Mouse (Mus musculus) forebrain, embryonic 10.5 days (tissue): ENCODE results near the gene Cpe. TPM values are rescaled to one million over a fixed set of nuclear protein-coding genes. Genes with fewer than 3 reads are reported as not detected.

Experiments used
- DNase-seq: peaks from one replicate; pipeline ENCODE4 v3.0.0-alpha.2; 2017; ENCODE audit warnings: low spot score; ENCODE audit errors: extremely low spot score
- H3K27ac ChIP-seq: fragments of 300-500 bp; sonication (generic); 2 replicates; pipeline ENCODE4 v1.5.1; 2016; ENCODE audit warnings: mild to moderate bottlenecking
- H3K27me3 ChIP-seq: fragments of 300-500 bp; sonication (generic); 2 replicates; pipeline ENCODE4 v1.6.1; 2016; ENCODE audit warnings: mild to moderate bottlenecking; ENCODE audit not compliant: poor library complexity, severe bottlenecking
- H3K36me3 ChIP-seq: fragments of 300-500 bp; sonication (generic); replicated peaks from 2 replicates; pipeline ENCODE4 v1.6.1; 2016; ENCODE audit warnings: mild to moderate bottlenecking, moderate library complexity
- H3K4me1 ChIP-seq: fragments of 300-500 bp; sonication (generic); 2 replicates; pipeline ENCODE4 v1.6.1; 2016
- H3K4me3 ChIP-seq: fragments of 300-500 bp; sonication (generic); 2 replicates; pipeline ENCODE4 v1.5.1; 2016; ENCODE audit warnings: mild to moderate bottlenecking, moderate library complexity
- H3K9me3 ChIP-seq: fragments of 300-500 bp; sonication (generic); 2 replicates; pipeline ENCODE4 v1.6.1; 2016; ENCODE audit warnings: mild to moderate bottlenecking, moderate library complexity
- WGBS: fragments of 180-500 bp; shearing (Covaris S2); methylation state at CpG from one replicate; pipeline ENCODE4 v1.1.7; 2016; 5-methylcytosine and 5-hydroxymethylcytosine counted together
- polyA plus RNA-seq: library from polyadenylated mRNA; unstranded; fragments of >200 nt; fragmentation: Nextera tagmentation; extraction: Ambion mirVana; gene quantifications from 2 replicates; pipeline ENCODE4 v1.2.1, GENCODE M21; 2016

Cpe gene
- polyA plus RNA-seq, 1 experiment from 2014 or later, result 107 TPM

DNA sequence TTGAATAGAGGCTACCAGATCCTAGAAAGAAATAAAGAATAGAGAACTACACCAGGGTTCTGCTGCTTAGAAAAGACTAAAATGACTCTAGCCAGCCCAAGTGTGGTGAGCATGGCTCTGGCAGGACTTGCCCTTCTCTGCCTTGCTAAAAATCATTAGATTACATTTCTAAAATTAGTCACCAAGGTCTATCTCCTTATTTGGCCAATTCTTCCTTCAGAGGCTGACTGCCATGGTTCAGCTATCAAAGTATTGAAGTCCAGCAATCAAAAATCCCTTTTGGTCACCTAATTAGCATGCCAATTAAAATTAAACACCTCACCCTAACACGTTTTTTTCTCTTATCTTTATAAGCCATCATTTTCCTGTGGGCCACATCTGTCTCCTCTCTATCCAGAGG is 18.7 kb upstream of the Cpe start:
- Histone ChIP-seq H3K27me3 (no peaks in the 10 kb centered on the region), H3K4me1 (peaks cover 3% of the 10 kb centered on the region; the same call in 1 of the 2 replicates), H3K27ac (no peak overlapping the region), H3K36me3 (peaks cover 17% of the 10 kb centered on the region), H3K9me3 (no peaks in the 10 kb centered on the region), H3K4me3 (no peak overlapping the region)
- DNase-seq, result no peak
- 59% methylated on average over 1 of the region's 1 CpGs for WGBS

DNA sequence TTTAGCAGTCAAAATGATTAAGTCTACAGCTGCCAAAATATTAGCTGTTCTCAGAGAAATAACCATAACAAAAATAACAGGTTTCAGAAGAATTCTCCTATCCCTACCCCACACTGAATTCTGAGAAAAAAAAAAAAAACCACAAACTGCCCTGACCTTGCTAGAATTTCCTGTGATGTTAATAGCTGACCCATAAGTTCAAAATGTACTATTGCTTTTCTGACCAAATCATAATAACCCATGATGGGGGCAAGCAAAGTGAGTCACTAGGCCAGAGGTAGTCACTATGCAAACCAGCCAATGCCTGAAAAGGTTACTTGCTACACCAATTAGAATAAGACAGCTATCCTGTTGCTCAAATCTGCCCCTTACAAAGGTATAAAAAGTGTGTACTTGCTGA is 14.6 kb upstream of the Cpe start:
- H3K27ac ChIP-seq, result no peak overlapping the region
- no peaks in the 10 kb centered on the region for H3K36me3 ChIP-seq
- no peak overlapping the region for H3K4me3 ChIP-seq
- no peak for DNase-seq
- H3K4me1 ChIP-seq, result peaks cover 3% of the 10 kb centered on the region; the same call in 1 of the 2 replicates
- H3K9me3 ChIP-seq, result no peaks in the 10 kb centered on the region
- no peaks in the 10 kb centered on the region for H3K27me3 ChIP-seq

DNA sequence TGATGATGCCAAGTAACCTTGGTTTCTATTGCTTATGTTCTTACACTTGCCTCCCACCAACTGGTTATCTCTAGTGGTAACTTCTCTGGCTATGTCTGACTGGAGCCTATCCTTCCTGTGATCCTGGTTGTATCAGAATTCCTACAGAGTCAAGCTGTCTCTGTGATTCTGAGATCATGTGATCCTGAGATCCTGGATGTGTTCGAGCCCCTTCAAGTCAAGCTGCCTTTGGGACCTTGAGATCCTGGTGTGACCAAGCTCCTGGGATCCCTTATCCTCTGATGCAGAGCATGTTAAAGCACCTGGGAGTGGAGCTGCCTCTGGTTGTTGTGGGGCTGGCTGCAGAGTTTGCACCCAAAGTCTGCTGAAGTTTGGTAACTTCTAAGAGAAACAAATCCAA is 10.3 kb upstream of the Cpe start:
- DNase-seq, result no peak
- 81% methylated on average over 1 of the region's 1 CpGs for WGBS
- H3K4me1 ChIP-seq, result no peaks in the 10 kb centered on the region
- H3K27me3 ChIP-seq, result no peaks in the 10 kb centered on the region
- no peak overlapping the region for H3K27ac ChIP-seq
- H3K4me3 ChIP-seq, result no peak overlapping the region
- H3K9me3 ChIP-seq, result no peaks in the 10 kb centered on the region
- no peaks in the 10 kb centered on the region for H3K36me3 ChIP-seq

DNA sequence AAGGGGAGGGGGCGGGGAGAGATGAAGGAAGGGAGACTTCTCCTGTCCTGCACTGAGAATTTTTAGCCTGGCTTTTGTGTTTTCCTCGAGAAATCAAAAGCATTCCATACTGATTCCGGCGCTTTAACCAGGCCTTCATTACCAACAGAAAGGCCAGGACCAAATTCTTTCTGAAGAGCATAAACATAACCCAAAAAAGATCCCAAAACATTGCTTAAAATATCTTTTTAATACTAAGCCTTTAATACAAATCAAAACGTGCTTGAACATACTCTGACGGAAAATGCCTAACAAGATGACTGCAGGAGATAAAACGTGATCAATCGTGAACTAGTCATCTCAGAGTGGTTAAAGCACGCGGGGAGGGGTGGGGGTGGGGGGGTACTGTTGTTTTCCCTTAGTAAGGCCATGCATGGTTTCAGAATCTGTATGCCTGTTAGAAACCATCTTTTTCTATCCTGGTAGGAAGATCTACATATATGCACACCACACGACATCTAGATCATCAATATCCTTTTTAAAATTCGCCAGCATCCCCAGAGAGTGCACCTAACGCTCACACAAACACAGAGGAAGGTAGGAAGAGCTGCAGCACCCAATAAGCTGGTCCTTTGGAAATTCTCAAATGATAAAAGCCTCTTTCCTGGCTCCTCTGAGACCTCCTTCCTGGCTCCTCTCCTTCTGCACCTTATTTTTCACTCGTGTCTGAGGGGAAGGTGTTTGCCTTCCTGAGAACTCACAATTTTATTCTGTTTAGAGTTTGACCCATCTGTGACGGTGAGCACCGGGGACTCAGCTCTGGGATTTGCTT is 1.1 kb downstream of the Cpe start:
- Histone ChIP-seq H3K27ac (peak overlapping the region; percentile 95), H3K27me3 (peaks cover 12% of the 10 kb centered on the region), H3K4me3 (peak overlapping the region; percentile 65), H3K36me3 (0 out of 2 replicates have a peak, but pooled peaks cover 5% of the 10 kb centered on the region), H3K4me1 (peaks cover 31% of the 10 kb centered on the region), H3K9me3 (no peaks in the 10 kb centered on the region)
- peak; percentile 17 for DNase-seq
- 8% methylated on average over 16 of the region's 16 CpGs for WGBS

DNA sequence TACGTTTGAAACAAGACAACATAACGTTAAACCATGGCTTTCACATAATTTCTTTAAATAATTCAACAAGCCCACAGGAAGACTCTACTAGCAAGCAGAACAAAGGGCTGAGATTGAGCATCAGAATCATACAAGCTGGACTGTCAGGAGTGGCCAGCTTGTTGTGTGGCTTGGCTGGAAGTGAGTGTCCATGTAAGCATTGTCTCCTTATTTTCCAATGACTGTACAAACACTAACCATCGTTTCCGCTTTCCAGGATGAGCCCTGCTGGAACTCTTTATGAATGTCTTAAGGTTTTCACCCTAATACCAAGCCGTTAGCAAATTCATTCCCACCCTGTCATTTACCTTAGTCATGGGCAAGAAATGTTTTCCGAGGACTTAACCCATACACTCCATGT is 2.0 kb downstream of the Cpe start:
- Histone ChIP-seq H3K27ac (no peak overlapping the region), H3K36me3 (0 out of 2 replicates have a peak, but pooled peaks cover 5% of the 10 kb centered on the region), H3K4me1 (peaks cover 31% of the 10 kb centered on the region), H3K9me3 (no peaks in the 10 kb centered on the region), H3K4me3 (peak overlapping the region; percentile 8; the same call in 1 of the 2 replicates), H3K27me3 (peaks cover 12% of the 10 kb centered on the region)
- DNase-seq, result no peak
- WGBS, result 88% methylated on average over 6 of the region's 6 CpGs

DNA sequence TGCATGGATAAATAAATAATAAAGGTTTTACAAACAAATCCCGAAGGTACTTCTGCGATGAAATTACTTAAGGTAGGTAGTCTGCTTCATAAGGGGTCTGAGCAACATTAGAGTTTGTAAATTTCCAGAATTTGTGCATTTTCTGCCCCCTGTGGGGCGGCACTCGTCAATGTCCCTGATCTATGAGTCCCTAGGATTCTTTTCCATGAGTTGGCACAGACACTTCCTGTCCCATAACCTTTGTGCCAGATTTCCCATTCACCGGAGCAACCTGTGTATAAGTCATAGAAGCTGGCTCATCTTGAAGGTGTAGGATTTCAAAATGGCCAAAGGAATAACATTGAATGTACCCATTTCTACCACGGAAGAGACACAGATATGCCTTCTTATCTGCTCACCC is 2.5 kb downstream of the Cpe start:
- Histone ChIP-seq H3K9me3 (no peaks in the 10 kb centered on the region), H3K4me1 (peaks cover 31% of the 10 kb centered on the region), H3K27ac (no peak overlapping the region), H3K36me3 (0 out of 2 replicates have a peak, but pooled peaks cover 5% of the 10 kb centered on the region), H3K4me3 (no peak overlapping the region), H3K27me3 (peaks cover 12% of the 10 kb centered on the region)
- DNase-seq, result no peak
- 91% methylated on average over 6 of the region's 6 CpGs for WGBS

DNA sequence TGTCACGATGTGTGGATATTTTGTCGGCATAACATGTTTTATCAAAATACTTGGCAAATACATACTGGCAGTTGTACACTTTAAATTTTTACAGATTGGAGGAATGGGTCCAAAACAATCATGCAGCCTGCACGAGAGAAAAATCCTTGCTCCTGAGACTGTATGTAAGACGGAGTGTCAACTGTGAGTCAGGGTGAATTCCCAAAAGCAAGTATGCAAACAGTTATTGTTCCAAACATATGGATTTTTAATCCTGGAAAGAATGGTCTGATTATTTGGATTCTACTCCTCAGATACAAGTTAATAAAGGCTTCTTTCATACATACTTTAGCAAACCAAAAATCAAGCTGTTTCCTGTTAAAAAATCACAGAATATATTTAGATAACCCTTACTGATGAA is 4.1 kb downstream of the Cpe start:
- H3K4me3 ChIP-seq, result no peak overlapping the region
- peaks cover 5% of the 10 kb centered on the region; the same call in 1 of the 2 replicates for H3K36me3 ChIP-seq
- no peak overlapping the region for H3K27ac ChIP-seq
- H3K4me1 ChIP-seq, result peaks cover 31% of the 10 kb centered on the region
- peaks cover 3% of the 10 kb centered on the region for H3K27me3 ChIP-seq
- DNase-seq, result no peak
- WGBS, result 88% methylated on average over 4 of the region's 4 CpGs
- no peaks in the 10 kb centered on the region for H3K9me3 ChIP-seq

DNA sequence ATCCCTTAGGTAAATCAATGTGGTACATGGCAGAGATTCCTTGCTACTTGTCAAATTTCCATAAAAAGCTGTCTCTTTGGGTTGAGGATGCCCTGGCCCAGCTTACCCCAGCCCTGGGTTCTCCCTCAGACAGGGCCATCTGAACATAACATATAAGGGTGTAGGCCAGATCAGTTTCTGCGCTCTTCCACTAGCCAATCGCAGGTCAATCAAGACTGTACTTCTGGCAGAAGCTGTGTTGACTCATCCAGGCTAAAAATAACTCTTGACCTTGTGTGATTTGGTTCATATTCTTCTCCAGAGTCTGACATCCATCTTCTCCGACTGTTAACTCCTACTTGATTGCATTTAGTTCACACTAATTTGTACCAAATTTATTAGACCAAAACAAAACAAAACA is 4.7 kb downstream of the Cpe start:
- H3K9me3 ChIP-seq, result no peaks in the 10 kb centered on the region
- no peak for DNase-seq
- peaks cover 5% of the 10 kb centered on the region; the same call in 1 of the 2 replicates for H3K36me3 ChIP-seq
- 91% methylated on average over 3 of the region's 3 CpGs for WGBS
- H3K27ac ChIP-seq, result no peak overlapping the region
- no peaks in the 10 kb centered on the region for H3K27me3 ChIP-seq
- peaks cover 29% of the 10 kb centered on the region for H3K4me1 ChIP-seq
- H3K4me3 ChIP-seq, result no peak overlapping the region

DNA sequence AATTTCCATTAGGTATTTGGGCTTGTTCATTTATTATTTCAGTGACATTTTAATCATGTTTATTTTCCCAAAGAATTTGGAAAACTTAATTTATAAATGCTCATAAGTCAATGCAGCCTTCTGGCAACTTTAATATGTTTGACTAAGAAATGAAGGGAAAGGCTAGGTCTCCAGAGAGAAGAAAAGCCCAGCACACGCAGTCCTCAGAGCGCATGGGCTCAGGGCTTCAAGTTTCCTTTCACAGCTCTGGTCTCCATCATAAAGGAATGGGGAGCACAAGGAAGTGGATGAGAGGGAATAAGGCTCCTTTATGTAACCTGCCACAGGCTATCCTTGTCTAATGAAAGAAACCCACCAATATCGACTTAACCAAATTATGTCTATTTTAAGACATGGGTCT is 10.4 kb downstream of the Cpe start:
- Histone ChIP-seq H3K27me3 (no peaks in the 10 kb centered on the region), H3K4me1 (peaks cover under 1% of the 10 kb centered on the region; the same call in 1 of the 2 replicates), H3K36me3 (peaks cover 10% of the 10 kb centered on the region; the same call in 1 of the 2 replicates), H3K9me3 (no peaks in the 10 kb centered on the region), H3K4me3 (no peak overlapping the region), H3K27ac (no peak overlapping the region)
- WGBS, result 77% methylated on average over 3 of the region's 3 CpGs
- DNase-seq, result no peak

DNA sequence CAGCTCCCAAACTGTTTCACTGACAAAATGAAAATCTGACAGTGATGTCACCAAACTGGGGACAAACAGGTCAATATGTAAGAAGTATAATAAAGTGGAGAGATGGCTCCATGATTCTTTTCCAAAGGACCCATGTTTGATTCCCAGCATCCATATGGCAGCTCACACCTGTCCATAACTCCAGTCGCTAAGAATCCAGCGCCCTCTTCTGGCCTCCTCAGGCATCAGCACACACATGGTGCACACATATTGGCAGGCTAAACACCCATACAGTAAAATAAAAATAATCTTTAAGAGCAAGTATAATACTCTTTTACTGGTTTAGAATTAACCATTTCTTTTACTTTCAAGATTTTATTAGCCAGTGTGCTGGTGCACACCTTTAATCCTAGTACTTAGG is 16.5 kb downstream of the Cpe start:
- WGBS, result 66% methylated on average over 2 of the region's 2 CpGs
- H3K4me1 ChIP-seq, result peaks cover 4% of the 10 kb centered on the region; the same call in 1 of the 2 replicates
- no peak overlapping the region for H3K27ac ChIP-seq
- no peak for DNase-seq
- no peak overlapping the region for H3K4me3 ChIP-seq
- 0 out of 2 replicates have a peak, but pooled peaks cover 4% of the 10 kb centered on the region for H3K36me3 ChIP-seq
- H3K27me3 ChIP-seq, result no peaks in the 10 kb centered on the region
- H3K9me3 ChIP-seq, result no peaks in the 10 kb centered on the region; the same call in 1 of the 2 replicates

DNA sequence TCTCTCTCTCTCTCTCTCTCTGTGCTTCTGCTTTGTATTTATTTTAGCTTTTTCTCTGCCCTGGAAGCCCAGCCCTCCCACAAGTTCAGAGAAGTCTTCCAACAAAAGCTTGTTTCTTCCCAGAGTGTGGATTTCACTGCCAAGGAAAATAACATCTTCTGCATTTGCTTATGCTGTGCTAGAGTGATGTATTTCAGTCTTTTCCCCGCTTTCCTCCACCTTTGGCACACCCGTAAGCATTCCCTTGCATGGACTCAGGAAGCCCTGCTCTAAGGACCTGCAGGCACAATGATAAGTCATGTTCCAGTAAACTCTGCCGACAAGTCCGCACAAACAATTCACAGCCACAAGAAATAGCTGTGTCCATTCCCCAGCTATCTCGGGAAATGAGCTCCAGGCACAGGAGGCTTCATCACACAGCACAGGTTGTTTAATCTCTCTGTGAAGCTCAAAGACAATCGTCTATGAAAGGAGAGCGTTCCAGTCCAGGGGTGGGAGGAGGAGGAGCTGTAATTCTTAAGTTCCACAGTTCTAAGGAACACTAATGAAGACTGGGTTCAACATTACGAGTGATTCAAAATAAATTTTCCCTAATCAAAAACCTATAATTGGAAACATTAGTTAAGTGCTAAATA is 17.8 kb downstream of the Cpe start:
- Histone ChIP-seq H3K4me1 (peaks cover 4% of the 10 kb centered on the region; the same call in 1 of the 2 replicates), H3K4me3 (no peak overlapping the region), H3K36me3 (no peaks in the 10 kb centered on the region), H3K27ac (no peak overlapping the region), H3K9me3 (no peaks in the 10 kb centered on the region; the same call in 1 of the 2 replicates), H3K27me3 (no peaks in the 10 kb centered on the region)
- no peak for DNase-seq
- WGBS, result 89% methylated on average over 8 of the region's 8 CpGs

DNA sequence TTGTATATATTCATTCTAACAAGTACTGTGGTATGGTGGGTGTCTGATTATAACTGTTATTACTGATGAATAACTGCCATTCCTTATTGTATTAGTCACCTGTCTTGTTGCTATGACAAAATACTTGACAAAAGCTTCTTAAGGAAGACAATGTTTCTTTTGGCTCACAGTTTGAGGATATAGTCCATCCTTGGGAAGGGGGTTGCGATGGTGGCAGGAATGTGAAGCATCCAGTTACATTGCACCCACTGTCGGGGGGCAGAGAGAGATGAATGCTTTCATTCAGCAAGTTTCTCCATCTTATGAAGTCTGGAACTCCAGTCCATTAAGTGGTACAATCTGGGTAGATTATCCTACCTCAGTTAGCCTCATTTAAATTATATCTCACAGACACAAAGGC is 19.9 kb downstream of the Cpe start:
- WGBS, result 86% methylated on average over 2 of the region's 2 CpGs
- DNase-seq, result no peak
- H3K4me3 ChIP-seq, result no peak overlapping the region

DNA sequence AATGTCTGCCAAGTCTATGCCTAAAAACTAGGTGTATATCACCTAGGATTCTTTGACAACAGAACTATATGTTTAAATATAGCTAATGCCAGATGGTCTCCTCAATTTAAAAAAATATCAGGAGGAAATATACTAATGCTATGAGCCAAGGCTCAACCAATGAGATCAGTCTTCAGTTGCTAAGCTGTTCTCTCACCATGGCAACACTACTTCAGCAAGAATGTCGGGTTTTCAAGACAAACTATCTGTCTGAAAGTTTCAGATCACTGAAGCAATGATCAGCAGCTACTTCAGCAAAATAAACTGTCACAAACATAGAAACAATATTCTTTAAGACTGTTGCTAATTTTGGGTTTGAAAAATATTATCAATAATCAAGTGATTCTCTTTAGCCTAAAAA is 20.9 kb downstream of the Cpe start:
- Histone ChIP-seq H3K4me1 (peaks cover 4% of the 10 kb centered on the region; the same call in 1 of the 2 replicates), H3K27me3 (no peaks in the 10 kb centered on the region), H3K36me3 (no peaks in the 10 kb centered on the region), H3K27ac (no peak overlapping the region), H3K9me3 (no peaks in the 10 kb centered on the region; the same call in 1 of the 2 replicates), H3K4me3 (no peak overlapping the region)
- WGBS, result 52% methylated on average over 1 of the region's 1 CpGs
- no peak for DNase-seq

More for the DNA sequence above, 19.9 kb downstream of the Cpe start:
- Histone ChIP-seq H3K27ac (no peak overlapping the region), H3K27me3 (no peaks in the 10 kb centered on the region), H3K36me3 (no peaks in the 10 kb centered on the region), H3K4me1 (peaks cover 4% of the 10 kb centered on the region; the same call in 1 of the 2 replicates), H3K9me3 (no peaks in the 10 kb centered on the region; the same call in 1 of the 2 replicates)
